Mouse (Mus musculus) cerebellum, postnatal 25 days (tissue): ENCODE results near the gene Atp12a.

Experiments used
- DNase-seq, 2 experiments: peaks; one replicate each; pipeline ENCODE4 v3.0.0; 2021; ENCODE audit warnings: mixed read lengths in 2 of 2

Atp12a gene

GRCm38 (mm10) chr14:56364711-56365237 lies at the start of gene Atp12a:
TSS of gene Atp12a (plus strand) at chr14:56365068.
- DNase-seq = no peak

GRCm38 (mm10) chr14:56315519-56315918 lies 49.3 kb upstream of the Atp12a start:
- no peak for DNase-seq

- no peak for DNase-seq
Observed at GRCm38 (mm10) chr14:56316333-56316732, 48.5 kb upstream of the Atp12a start.

- no peak for DNase-seq
Observed at GRCm38 (mm10) chr14:56322982-56323381, 41.9 kb upstream of the Atp12a start.

GRCm38 (mm10) chr14:56325038-56325437 lies 39.8 kb upstream of the Atp12a start:
- DNase-seq = no peak

- DNase-seq = no peak
Observed at GRCm38 (mm10) chr14:56333700-56334099, 31.2 kb upstream of the Atp12a start.

- DNase-seq = no peak
Observed at GRCm38 (mm10) chr14:56334437-56334836, 30.4 kb upstream of the Atp12a start.

- no peak for DNase-seq
Observed at GRCm38 (mm10) chr14:56336032-56336431, 28.8 kb upstream of the Atp12a start.

- no peak for DNase-seq
Observed at GRCm38 (mm10) chr14:56337075-56337474, 27.8 kb upstream of the Atp12a start.

- DNase-seq = no peak
Observed at GRCm38 (mm10) chr14:56337696-56338095, 27.2 kb upstream of the Atp12a start.

GRCm38 (mm10) chr14:56338882-56339442 lies 25.9 kb upstream of the Atp12a start:
- DNase-seq = no peak

GRCm38 (mm10) chr14:56348704-56349103 lies 16.2 kb upstream of the Atp12a start:
- DNase-seq = peak; percentile 48 to 64

- DNase-seq = peak; percentile 53 to 72
Observed at GRCm38 (mm10) chr14:56349541-56349940, 15.3 kb upstream of the Atp12a start.

- peak; percentile 48 to 67 for DNase-seq
Observed at GRCm38 (mm10) chr14:56351959-56352660, 12.8 kb upstream of the Atp12a start.

- DNase-seq = no peak
Observed at GRCm38 (mm10) chr14:56354803-56355202, 10.1 kb upstream of the Atp12a start.

GRCm38 (mm10) chr14:56355396-56355795 lies 9.5 kb upstream of the Atp12a start:
- no peak for DNase-seq

GRCm38 (mm10) chr14:56356196-56356595 lies 8.7 kb upstream of the Atp12a start:
- no peak for DNase-seq

- no peak for DNase-seq
Observed at GRCm38 (mm10) chr14:56358422-56358821, 6.4 kb upstream of the Atp12a start.

- no peak for DNase-seq
Observed at GRCm38 (mm10) chr14:56359131-56359530, 5.7 kb upstream of the Atp12a start.

- DNase-seq = no peak
Observed at GRCm38 (mm10) chr14:56365292-56365691, 424 bp downstream of the Atp12a start.

GRCm38 (mm10) chr14:56366712-56367111 lies 1.8 kb downstream of the Atp12a start:
- DNase-seq = peak in 1 of 2 experiments; percentile 20

- DNase-seq = peak in 1 of 2 experiments; percentile 41
Observed at GRCm38 (mm10) chr14:56368834-56369233, 4.0 kb downstream of the Atp12a start.

- DNase-seq = peak; percentile 81 to 90
Observed at GRCm38 (mm10) chr14:56375731-56376130, 10.9 kb downstream of the Atp12a start.

GRCm38 (mm10) chr14:56377745-56378144 lies 12.9 kb downstream of the Atp12a start:
- DNase-seq = no peak
